Mouse (Mus musculus): ENCODE results near the gene Eef1a2.

GRCm38 (mm10) chr2:181191936-181192335, 35.1 kb upstream of the Eef1a2 start:
- TF ChIP-seq POLR2A (IDR thresholded peaks at IDR 0.05; ENCODE audit: insufficient read depth, low read length) (no peak), CTCF (IDR thresholded peaks at IDR 0.05; ENCODE audit: low read depth, low read length) (no peak)

Data from ES-Bruce4 (cell line).